Mouse (Mus musculus) CH12.LX (cell line): ENCODE data around the gene Cilp2. TPM values are rescaled to one million over a fixed set of nuclear protein-coding genes. Genes with fewer than 3 reads are reported as not detected.

ENCODE experiments used
- DNase-seq: peaks from one replicate; pipeline ENCODE4 v3.0.0-alpha.2; 2013; ENCODE audit errors: extremely low read depth
- H3K27ac ChIP-seq: 2 replicates; pipeline ENCODE4 v1.5.1; 2012; ENCODE audit warnings: low read depth, mild to moderate bottlenecking, control low read depth, moderate library complexity; ENCODE audit not compliant: insufficient read depth
- H3K27me3 ChIP-seq: replicated peaks from 2 replicates; pipeline ENCODE3; 2012; ENCODE audit warnings: inconsistent platforms
- H3K36me3 ChIP-seq, 2 experiments: replicated peaks in 1 of 2; 2 replicates each; pipeline versions ENCODE3 to v1.6.1; 2012; ENCODE audit warnings: inconsistent platforms in 1 of 2, low read length in 1 of 2, mild to moderate bottlenecking in 1 of 2, mixed read lengths in 1 of 2, moderate library complexity in 1 of 2; ENCODE audit not compliant: control insufficient read depth in 1 of 2, insufficient read depth in 1 of 2
- H3K4me1 ChIP-seq, 2 experiments: 2 replicates each; pipeline ENCODE4 v1.6.1; 2012; ENCODE audit warnings: inconsistent platforms in 1 of 2, moderate library complexity in 1 of 2; ENCODE audit not compliant: insufficient read depth in 2 of 2, control insufficient read depth in 1 of 2
- H3K4me2 ChIP-seq: 2 replicates; pipeline ENCODE4 v1.6.1; 2012; ENCODE audit warnings: low read depth, mild to moderate bottlenecking, control low read depth; ENCODE audit not compliant: poor library complexity, insufficient read depth, severe bottlenecking
- H3K4me3 ChIP-seq, 3 experiments: fragments of 150-350 bp in 1 of 3; sonication (generic) in 1 of 3; replicated peaks in 1 of 3; 2 replicates each; pipeline versions ENCODE3 to v1.5.1; 2011 to 2012; ENCODE audit warnings: low read depth in 2 of 3, low read length in 2 of 3, mild to moderate bottlenecking in 2 of 3, moderate library complexity in 2 of 3, control low read depth in 1 of 3, improper control_type of control experiment in 1 of 3, inconsistent platforms in 1 of 3, mixed read lengths in 1 of 3; ENCODE audit not compliant: poor library complexity in 1 of 3
- H3K79me2 ChIP-seq: replicated peaks from 2 replicates; pipeline ENCODE4 v1.6.1; 2012; ENCODE audit warnings: mild to moderate bottlenecking, moderate library complexity; ENCODE audit not compliant: control insufficient read depth, poor library complexity, insufficient read depth, severe bottlenecking; ENCODE audit errors: extremely low read depth
- H3K9ac ChIP-seq: 2 replicates; pipeline ENCODE4 v1.6.1; 2012; ENCODE audit warnings: low read depth, mild to moderate bottlenecking, control low read depth, moderate library complexity; ENCODE audit not compliant: insufficient read depth
- H3K9me3 ChIP-seq: replicated peaks from 2 replicates; pipeline ENCODE3; 2012; ENCODE audit warnings: low read length, inconsistent platforms, mixed read lengths
- CHD1 ChIP-seq: IDR thresholded peaks from 2 replicates; pipeline ENCODE4 v1.6.1; 2012; ENCODE audit warnings: low read depth, low read length, improper control_type of control experiment, inconsistent platforms
- CTCF ChIP-seq, 2 experiments: IDR thresholded peaks in 1 of 2; conservative IDR thresholded peaks in 1 of 2; 2 replicates each; pipeline ENCODE4 v1.5.1; 2011 to 2012; ENCODE audit warnings: low read depth in 2 of 2, low read length in 2 of 2, improper control_type of control experiment in 1 of 2, inconsistent platforms in 1 of 2, mild to moderate bottlenecking in 1 of 2, moderate library complexity in 1 of 2
- EP300 ChIP-seq: IDR thresholded peaks from 2 replicates; pipeline ENCODE4 v1.6.1; 2011; ENCODE audit warnings: low read length, improper control_type of control experiment
- ETS1 ChIP-seq: conservative IDR thresholded peaks from 2 replicates; pipeline ENCODE4 v1.6.1; 2012; ENCODE audit warnings: low read depth, mild to moderate bottlenecking, inconsistent platforms, low read length, improper control_type of control experiment, moderate library complexity
- IRF4 ChIP-seq: IDR thresholded peaks from 2 replicates; pipeline ENCODE4 v1.6.1; 2014; ENCODE audit warnings: low read depth, mild to moderate bottlenecking, inconsistent platforms, low read length, improper control_type of control experiment
- JUN ChIP-seq: IDR thresholded peaks from 2 replicates; pipeline ENCODE4 v1.6.1; 2011; ENCODE audit warnings: low read depth, mild to moderate bottlenecking, low read length, improper control_type of control experiment, moderate library complexity; ENCODE audit not compliant: insufficient read depth
- MAX ChIP-seq: IDR thresholded peaks from 2 replicates; pipeline ENCODE4 v1.6.1; 2011; ENCODE audit warnings: low read length, improper control_type of control experiment
- MAZ ChIP-seq: IDR thresholded peaks from 2 replicates; pipeline ENCODE4 v1.6.1; 2012; ENCODE audit warnings: low read depth, mild to moderate bottlenecking, inconsistent platforms, low read length, improper control_type of control experiment, moderate library complexity
- MEF2A ChIP-seq: IDR thresholded peaks from 2 replicates; pipeline ENCODE4 v1.6.1; 2014; ENCODE audit warnings: low read depth, mild to moderate bottlenecking, inconsistent platforms, low read length, improper control_type of control experiment, borderline replicate concordance
- MXI1 ChIP-seq: IDR thresholded peaks from 2 replicates; pipeline ENCODE4 v1.6.1; 2011; ENCODE audit warnings: mild to moderate bottlenecking, low read depth, low read length, improper control_type of control experiment
- MYC ChIP-seq: IDR thresholded peaks from 2 replicates; pipeline ENCODE4 v1.6.1; 2011; ENCODE audit warnings: low read depth, mild to moderate bottlenecking, improper control_type of control experiment, low read length
- NELFE ChIP-seq: IDR thresholded peaks from 2 replicates; pipeline ENCODE4 v1.6.1; 2011; ENCODE audit warnings: low read depth, low read length, improper control_type of control experiment
- NRF1 ChIP-seq: IDR thresholded peaks from 2 replicates; pipeline ENCODE4 v1.6.1; 2014; ENCODE audit warnings: low read depth, mild to moderate bottlenecking, inconsistent platforms, low read length, improper control_type of control experiment, moderate library complexity
- PAX5 ChIP-seq: IDR thresholded peaks from 2 replicates; pipeline ENCODE4 v1.6.1; 2012; ENCODE audit warnings: low read length, inconsistent platforms, mixed read lengths
- POLR2A ChIP-seq: IDR thresholded peaks from 2 replicates; pipeline ENCODE4 v1.6.1; 2011; ENCODE audit warnings: low read depth, mild to moderate bottlenecking, improper control_type of control experiment, low read length
- POLR2AphosphoS2 ChIP-seq: IDR thresholded peaks from 2 replicates; pipeline ENCODE4 v1.6.1; 2011; ENCODE audit warnings: low read depth, low read length, improper control_type of control experiment
- RAD21 ChIP-seq: IDR thresholded peaks from 2 replicates; pipeline ENCODE4 v1.6.1; 2011; ENCODE audit warnings: low read depth, mild to moderate bottlenecking, low read length, improper control_type of control experiment, moderate library complexity
- RCOR1 ChIP-seq: conservative IDR thresholded peaks from 2 replicates; pipeline ENCODE4 v1.6.1; 2012; ENCODE audit warnings: low read depth, mild to moderate bottlenecking, inconsistent platforms, low read length, improper control_type of control experiment
- SMC3 ChIP-seq: IDR thresholded peaks from 2 replicates; pipeline ENCODE4 v1.6.1; 2011; ENCODE audit warnings: low read depth, low read length, improper control_type of control experiment
- TBP ChIP-seq: conservative IDR thresholded peaks from 2 replicates; pipeline ENCODE4 v1.6.1; 2011; ENCODE audit warnings: low read depth, low read length, improper control_type of control experiment
- UBTF ChIP-seq: IDR thresholded peaks from 2 replicates; pipeline ENCODE4 v1.6.1; 2012; ENCODE audit warnings: low read depth, mild to moderate bottlenecking, inconsistent platforms, low read length, improper control_type of control experiment, moderate library complexity
- USF1 ChIP-seq: IDR thresholded peaks from 2 replicates; pipeline ENCODE4 v1.6.1; 2014; ENCODE audit warnings: low read depth, mild to moderate bottlenecking, inconsistent platforms, low read length, improper control_type of control experiment
- ZC3H11A ChIP-seq: IDR thresholded peaks from 2 replicates; pipeline ENCODE4 v1.6.1; 2012; ENCODE audit warnings: low read depth, mild to moderate bottlenecking, inconsistent platforms, low read length, improper control_type of control experiment
- ZKSCAN1 ChIP-seq: IDR thresholded peaks from 2 replicates; pipeline ENCODE4 v1.6.1; 2012; ENCODE audit warnings: low read depth, inconsistent platforms, low read length, improper control_type of control experiment, borderline replicate concordance
- ZMIZ1 ChIP-seq: IDR thresholded peaks from 2 replicates; pipeline ENCODE4 v1.6.1; 2012; ENCODE audit warnings: low read depth, mild to moderate bottlenecking, inconsistent platforms, low read length, improper control_type of control experiment
- ZNF384 ChIP-seq: IDR thresholded peaks from 2 replicates; pipeline ENCODE4 v1.6.1; 2012; ENCODE audit warnings: low read depth, low read length, improper control_type of control experiment, inconsistent platforms
- dilution Hi-C: fragments of 300-500 bp; cut with MboI; formaldehyde crosslinking; loops from 2 replicates; pipeline ENCODE4 v1.14.3; 2020; ENCODE audit warnings: low sequenced_read_pairs; ENCODE audit not compliant: extremely low pct_unique_long_range_greater_than_20kb, extremely low pct_ligation_motif_present
- in situ Hi-C: fragments of 300-500 bp; cut with MboI; formaldehyde crosslinking; loops from 3 replicates; pipeline ENCODE4 v1.14.3; 2019; ENCODE audit warnings: low sequenced_read_pairs, low pct_ligation_motif_present, low pct_unique_long_range_greater_than_20kb, mixed read lengths
- polyA plus RNA-seq: library from polyadenylated mRNA; unstranded; fragments of >175 nt; gene quantifications from 2 replicates; pipeline ENCODE4 v1.2.1, GENCODE M21; 2012; ENCODE audit warnings: low read depth; ENCODE audit not compliant: insufficient read length
- total RNA-seq, 2 experiments: library from RNA; depleted of rRNA; stranded (reverse); fragments of 300-350 nt in 1 of 2; fragments of >200 nt in 1 of 2; gene quantifications; 2 replicates each; pipeline ENCODE4 v1.2.3; 2012 to 2014

The Cilp2 gene
- total and polyA plus RNA-seq, 3 experiments: 0.04 to 0.08 TPM; not detected in 1

- no peaks in the 10 kb centered on the region for H3K9me3 ChIP-seq
- TF ChIP-seq TBP (no peak), USF1 (no peak), ZMIZ1 (no peak), EP300 (no peak), RAD21 (no peak), POLR2A (no peak), SMC3 (no peak), CTCF (conservative IDR thresholded peaks at IDR 0.05 in 1 of 2, IDR thresholded peaks at IDR 0.05 in 1 of 2; ENCODE audit: low read depth in 2 of 2, low read length in 2 of 2) (no peak), PAX5 (no peak), MEF2A (no peak), NRF1 (no peak), ZNF384 (no peak), NELFE (no peak), ETS1 (no peak), MYC (no peak), ZKSCAN1 (no peak)
- H3K79me2 ChIP-seq: no peaks in the 10 kb centered on the region
- in situ Hi-C loops (no loop called here), dilution Hi-C loops (no loop called here)
- H3K27ac ChIP-seq: no peak overlapping the region
- peaks cover 24 to 65% of the 10 kb centered on the region in 2 experiments for H3K36me3 ChIP-seq
- no peak overlapping the region for H3K9ac ChIP-seq
- no peaks in the 10 kb centered on the region for H3K27me3 ChIP-seq
- no peak overlapping the region for H3K4me2 ChIP-seq
- DNase-seq: no peak
- H3K4me1 ChIP-seq: peaks cover 2 to 15% of the 10 kb centered on the region in 2 experiments; a peak in 2 of 4 replicates
- peak overlapping the region in 1 of 3 experiments; percentile 24 for H3K4me3 ChIP-seq
Observed at GRCm38 (mm10) chr8:69888902-69889301, 1.4 kb upstream of the Cilp2 start.

GRCm38 (mm10) chr8:69888244-69888866 is 868 bp upstream of the Cilp2 start:
- dilution Hi-C loops (no loop called here), in situ Hi-C loops (no loop called here)
- Histone ChIP-seq H3K36me3 (peaks cover 19 to 60% of the 10 kb centered on the region in 2 experiments), H3K27ac (no peak overlapping the region), H3K4me2 (peak overlapping the region; percentile 59), H3K9me3 (peaks cover under 1% of the 10 kb centered on the region), H3K4me3 (peak overlapping the region in 1 of 3 experiments; percentile 12), H3K9ac (no peak overlapping the region), H3K4me1 (peaks cover 2 to 15% of the 10 kb centered on the region in 2 experiments; a peak in 2 of 4 replicates), H3K79me2 (no peaks in the 10 kb centered on the region), H3K27me3 (no peaks in the 10 kb centered on the region)
- no peak for DNase-seq
- TF ChIP-seq MXI1: no peak
- no peak for TF ChIP-seq MAZ
- no peak for TF ChIP-seq SMC3
- 0 out of 2 replicates have a peak, but pooled peaks have one; percentile 28 for TF ChIP-seq MYC
- TF ChIP-seq IRF4: peak; percentile 60; the same call in 1 of the 2 replicates
- TF ChIP-seq RCOR1: no peak
- no peak for TF ChIP-seq ZMIZ1
- TF ChIP-seq CHD1: no peak
- no peak for TF ChIP-seq ZC3H11A
- no peak for TF ChIP-seq UBTF
- TF ChIP-seq PAX5: no peak
- no peak for TF ChIP-seq USF1
- no peak for TF ChIP-seq POLR2AphosphoS2
- no peak for TF ChIP-seq ZKSCAN1
- no peak for TF ChIP-seq TBP
- TF ChIP-seq MAX: peak; percentile 44; the same call in 1 of the 2 replicates
- no peak for TF ChIP-seq JUN
- no peak for TF ChIP-seq NRF1
